In the genomic region with DNA sequence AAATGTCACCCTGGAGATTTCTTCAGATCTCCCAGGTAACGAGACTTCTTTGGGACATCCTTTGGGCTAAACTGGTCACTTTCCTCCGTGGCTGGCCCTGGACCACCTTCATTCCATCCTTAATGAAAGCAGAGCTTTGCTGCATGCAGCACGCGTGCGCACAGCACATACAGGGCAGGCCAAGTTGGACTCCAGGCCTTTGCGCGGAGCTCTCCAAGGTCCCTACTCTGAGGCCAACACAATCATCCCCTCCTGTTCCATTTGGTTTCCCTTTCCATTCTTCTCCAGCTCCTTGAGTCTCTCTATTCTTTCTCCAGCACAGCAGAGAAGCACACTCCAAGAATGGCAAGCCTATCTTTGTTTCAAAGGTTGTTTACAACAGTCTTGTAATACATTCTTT, we compare ENCODE assay signal across 20 mouse cellular contexts. TPM values are rescaled to one million over a fixed set of nuclear protein-coding genes. Genes with fewer than 3 reads are reported as not detected.
A peak's percentile ranks its signal among the peaks of the same experiment; 100 is the strongest.
DNase-seq lines count a peak whose midpoint lies in the region; ATAC-seq lines count a peak whose summit lies in the region.
"Had no signal": no experiment of that assay in that cellular context is flagged by ENCODE, and none has a peak within 500 bp of the region (broad histone marks: within the 10 kb centered on the region; RNA-seq: fewer than 3 reads in every experiment).

No protein-coding gene starts in this region.

- WGBS in kidney, embryonic 14.5 days = 56% methylated on average over 7 of the region's 7 CpGs
- 58% methylated on average over 7 of the region's 7 CpGs for WGBS in limb, embryonic 10.5 days

- peak; percentile 38 for DNase-seq in kidney, postnatal 10 days
- DNase-seq in ES-CJ7 (ENCODE audit: low read depth, low spot score) (peak; percentile 6), ZHBTc4 (ENCODE audit: low read depth, low spot score) (peak; percentile 34)
- peak; percentile 51 for DNase-seq in limb, embryonic 10.5 days (ENCODE audit: low spot score)
- no peak for DNase-seq in frontal cortex, postnatal 14 days (ENCODE audit: low spot score in 2 of 2)
- DNase-seq in T-cell, adult 2 months (ENCODE audit: low spot score) = no peak
- DNase-seq: cerebellum, postnatal 36 days; forebrain, postnatal 0 days; gastrocnemius, postnatal 25 days; lung, postnatal 4 days; midbrain, embryonic 14.5 days had no signal

- no peak overlapping the region for H3K9ac ChIP-seq in kidney, embryonic 14.5 days (ENCODE audit: low read depth, low read length)
- H3K9ac ChIP-seq: forebrain, postnatal 0 days; heart, embryonic 12.5 days; liver, embryonic 15.5 days; neural tube, embryonic 12.5 days had no signal

- no peaks in the 10 kb centered on the region for H3K4me1 ChIP-seq in kidney, embryonic 14.5 days (ENCODE audit: control insufficient read depth, insufficient read depth, low read length)
- no peaks in the 10 kb centered on the region for H3K4me1 ChIP-seq in limb, embryonic 10.5 days
- H3K4me1 ChIP-seq: heart, embryonic 12.5 days; hindbrain, embryonic 10.5 days; liver, embryonic 15.5 days; neural tube, embryonic 12.5 days had no signal

- no peaks in the 10 kb centered on the region for H3K9me3 ChIP-seq in kidney, embryonic 14.5 days (ENCODE audit: control insufficient read depth, low read length)
- no peaks in the 10 kb centered on the region for H3K9me3 ChIP-seq in limb, embryonic 10.5 days (replicated peaks)
- H3K9me3 ChIP-seq: heart, embryonic 12.5 days; hindbrain, embryonic 10.5 days; liver, embryonic 15.5 days; neural tube, embryonic 12.5 days had no signal

- no peak overlapping the region for H3K4me2 ChIP-seq in kidney, embryonic 14.5 days (replicated peaks; ENCODE audit: low read depth, low read length)
- H3K4me2 ChIP-seq: heart, embryonic 12.5 days; liver, embryonic 15.5 days; neural tube, embryonic 12.5 days had no signal

- H3K27me3 ChIP-seq in kidney, embryonic 14.5 days (ENCODE audit: control insufficient read depth, insufficient read depth, low read length) = no peaks in the 10 kb centered on the region
- H3K27me3 ChIP-seq in limb, embryonic 10.5 days (ENCODE audit: low read depth, poor library complexity, severe bottlenecking) = no peaks in the 10 kb centered on the region
- H3K27me3 ChIP-seq: CH12.LX; heart, embryonic 12.5 days; neural tube, embryonic 12.5 days had no signal

- H3K36me3 ChIP-seq in kidney, embryonic 14.5 days (ENCODE audit: control insufficient read depth, insufficient read depth, low read length) = no peaks in the 10 kb centered on the region
- H3K36me3 ChIP-seq in limb, embryonic 10.5 days = no peaks in the 10 kb centered on the region
- H3K36me3 ChIP-seq: heart, embryonic 12.5 days; hindbrain, embryonic 10.5 days; liver, embryonic 15.5 days; neural tube, embryonic 12.5 days had no signal

- ATAC-seq in kidney, embryonic 14.5 days (ENCODE audit: low FRiP score, low TSS enrichment) = no peak
- ATAC-seq: forebrain, postnatal 0 days; intestine, embryonic 16.5 days had no signal

- no peak overlapping the region for H3K4me3 ChIP-seq in kidney, embryonic 14.5 days (ENCODE audit: low read length)
- H3K4me3 ChIP-seq in limb, embryonic 10.5 days = no peak overlapping the region
- H3K4me3 ChIP-seq: heart, embryonic 12.5 days; hindbrain, embryonic 10.5 days; layer of hippocampus, adult 2 months; liver, embryonic 15.5 days; neural tube, embryonic 12.5 days had no signal

- H3K27ac ChIP-seq in kidney, embryonic 14.5 days (ENCODE audit: low read depth, low read length) = no peak overlapping the region
- no peak overlapping the region for H3K27ac ChIP-seq in limb, embryonic 10.5 days
- H3K27ac ChIP-seq: hindbrain, embryonic 10.5 days; layer of hippocampus, adult 2 months; liver, embryonic 15.5 days; neural tube, embryonic 12.5 days had no signal

RNA-seq across cellular contexts. Expression of a gene that starts 16.8 kb away (rescaled TPM):
- polyA plus RNA-seq in kidney, embryonic 14.5 days (2014; fragmentation: Nextera tagmentation; extraction: Ambion mirVana) = not detected in 2 replicates
- polyA plus RNA-seq in limb, embryonic 10.5 days (2016; fragmentation: Nextera tagmentation; extraction: Ambion mirVana) = not detected in 2 replicates
- polyA plus RNA-seq: heart, embryonic 12.5 days; hindbrain, embryonic 10.5 days; intestine, embryonic 16.5 days; liver, embryonic 15.5 days; neural tube, embryonic 12.5 days; spleen, adult 2 months had no signal

Comparison
In these comparisons a context has a peak if more than half of its experiments do, and no peak if none do; other contexts are left out.
1. DNase-seq: peak in kidney, postnatal 10 days (single experiment), ES-CJ7 (single experiment), ZHBTc4 (single experiment) and limb, embryonic 10.5 days (single experiment); none in frontal cortex, postnatal 14 days (0 of 2) and T-cell, adult 2 months (single experiment).